Mouse (Mus musculus) CH12F3 (cell line): Measurements from ENCODE around the gene Ranbp2.

ENCODE experiments used
- in situ Hi-C: fragments of 300-500 bp; cut with MboI; formaldehyde crosslinking; loops from 2 replicates; pipeline ENCODE4 v1.14.3; 2020; ENCODE audit warnings: low sequenced_read_pairs

The Ranbp2 gene

GRCm38 (mm10) chr10:58446384-58447279 is at the start of gene Ranbp2:
Gene Ranbp2 (plus strand): TSS chr10:58446920.
- in situ Hi-C loops, result no loop called here

DNA sequence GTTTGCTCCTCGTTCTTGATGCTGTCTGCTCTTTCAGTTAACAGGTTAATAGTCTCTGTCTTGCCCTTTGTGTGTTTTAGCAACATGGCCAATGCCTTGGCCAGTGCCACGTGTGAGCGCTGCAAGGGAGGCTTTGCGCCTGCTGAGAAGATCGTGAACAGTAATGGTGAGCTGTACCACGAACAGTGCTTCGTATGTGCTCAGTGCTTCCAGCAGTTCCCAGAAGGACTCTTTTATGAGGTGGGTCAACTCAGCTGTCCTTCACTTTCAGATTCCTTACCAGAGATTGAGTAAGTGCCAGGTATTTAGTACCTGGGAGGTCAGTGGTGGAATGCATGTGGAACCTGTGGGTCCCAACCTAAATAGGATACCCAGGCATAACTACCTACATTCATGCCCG is 47.8 kb upstream of the Ranbp2 start:
- in situ Hi-C loops, result no loop called here

GRCm38 (mm10) chr10:58401838-58402237 is 44.9 kb upstream of the Ranbp2 start:
- in situ Hi-C loops, result no loop called here

DNA sequence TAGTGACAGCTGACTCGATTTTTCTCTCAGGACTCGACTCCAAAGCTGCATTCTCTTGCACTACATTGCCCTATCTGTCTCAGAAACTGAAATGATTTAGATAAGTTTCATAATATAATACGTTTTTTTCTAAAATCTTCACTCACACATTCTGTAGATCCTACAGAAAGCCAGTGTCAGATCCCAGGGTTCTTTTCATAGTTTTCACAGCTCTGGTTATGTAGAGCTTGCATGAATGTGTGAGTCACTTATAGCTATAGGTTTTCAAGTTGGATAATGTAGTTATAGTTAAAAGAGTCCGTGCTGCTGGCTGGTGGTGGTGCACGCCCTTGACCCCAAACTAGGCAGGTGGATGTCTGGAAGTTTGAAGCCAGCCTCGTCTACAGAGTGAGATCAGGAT is 42.1 kb upstream of the Ranbp2 start:
- in situ Hi-C loops, result no loop called here

DNA sequence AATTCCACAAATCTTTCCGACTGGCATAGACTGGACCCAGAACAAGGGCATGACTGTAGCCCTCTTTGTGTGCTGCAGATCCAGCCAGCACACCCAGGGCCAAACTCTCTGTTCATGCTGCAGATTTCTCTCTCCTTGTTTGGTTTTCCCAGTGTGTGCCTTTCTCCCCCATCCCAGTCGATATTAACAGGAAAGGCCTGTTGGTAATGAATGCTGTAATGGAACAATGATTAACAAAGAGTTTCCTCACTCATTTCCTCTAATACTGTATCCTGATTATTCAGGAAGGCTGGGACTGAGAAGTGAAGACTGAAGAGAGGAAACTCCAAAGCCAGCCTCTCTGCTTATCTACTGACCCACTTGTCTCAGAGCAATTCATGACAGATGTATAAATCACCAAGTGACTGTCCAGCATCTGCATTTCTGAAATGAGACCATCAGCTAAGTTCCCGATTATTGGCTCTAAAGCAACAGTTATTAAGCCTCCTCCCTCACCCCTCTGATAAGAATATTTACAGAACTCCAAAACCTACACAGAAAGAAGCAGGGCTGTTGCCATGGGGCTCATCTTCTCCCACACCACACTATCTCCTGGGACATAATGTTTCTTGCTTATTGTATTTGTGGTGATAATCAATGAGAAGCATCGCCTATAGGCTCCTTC is 41.3 kb upstream of the Ranbp2 start:
- in situ Hi-C loops, result no loop called here

DNA sequence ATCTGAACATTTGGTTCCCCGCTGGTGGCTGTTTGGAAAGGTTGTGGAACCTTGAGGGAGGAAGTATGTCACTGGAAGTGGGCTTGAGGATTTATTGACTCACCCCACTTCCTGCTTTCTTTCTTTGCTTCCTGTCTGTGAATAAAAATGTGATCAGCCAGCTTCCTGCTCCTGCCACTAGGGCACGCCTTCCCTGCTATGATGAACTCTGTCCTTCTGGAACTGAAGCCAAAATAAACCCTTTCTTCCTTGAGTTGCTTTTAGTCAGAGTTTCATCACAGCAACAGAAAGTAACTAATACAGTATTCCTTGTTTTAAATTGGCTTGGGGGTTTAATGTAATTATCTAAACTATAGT is 40.8 kb upstream of the Ranbp2 start:
- in situ Hi-C loops, result no loop called here

DNA sequence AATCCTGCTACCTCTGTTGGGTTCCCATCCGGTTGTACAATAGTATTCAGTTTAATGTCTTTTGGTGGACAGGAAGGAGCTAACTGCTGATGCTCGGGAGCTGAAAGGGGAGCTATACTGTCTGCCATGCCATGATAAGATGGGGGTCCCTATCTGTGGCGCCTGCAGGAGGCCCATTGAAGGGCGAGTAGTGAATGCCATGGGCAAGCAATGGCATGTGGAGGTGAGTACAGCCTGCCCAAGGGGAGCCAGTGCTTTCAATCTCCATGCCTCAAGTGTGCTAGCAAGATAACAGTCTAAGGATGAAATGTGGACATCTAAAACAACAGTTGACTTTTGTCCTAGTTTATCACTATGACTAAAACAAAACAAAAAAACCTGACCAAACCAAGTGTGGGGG is 34.4 kb upstream of the Ranbp2 start:
- in situ Hi-C loops, result no loop called here

- in situ Hi-C loops, result no loop called here
Observed at GRCm38 (mm10) chr10:58412852-58413251, 33.9 kb upstream of the Ranbp2 start.

DNA sequence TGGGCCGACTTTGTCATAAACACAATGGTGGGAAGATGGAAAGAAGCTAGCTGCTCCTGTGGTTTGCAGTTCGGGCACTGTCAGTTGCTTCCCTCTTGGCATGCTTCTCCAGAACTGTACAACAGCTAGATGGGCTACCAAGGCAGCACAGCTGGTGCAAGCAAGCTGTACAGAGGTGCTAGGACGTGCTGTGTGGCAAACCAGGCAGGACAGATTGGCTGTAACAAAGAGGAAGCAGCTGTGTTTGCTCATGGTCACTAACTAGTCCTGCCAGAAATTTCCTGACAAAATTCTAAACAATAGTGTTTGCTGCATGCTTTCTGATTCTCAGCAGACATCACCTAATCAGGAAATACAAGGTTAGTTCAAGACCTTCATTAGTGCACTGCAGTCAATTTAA is 30.0 kb upstream of the Ranbp2 start:
- in situ Hi-C loops, result no loop called here

DNA sequence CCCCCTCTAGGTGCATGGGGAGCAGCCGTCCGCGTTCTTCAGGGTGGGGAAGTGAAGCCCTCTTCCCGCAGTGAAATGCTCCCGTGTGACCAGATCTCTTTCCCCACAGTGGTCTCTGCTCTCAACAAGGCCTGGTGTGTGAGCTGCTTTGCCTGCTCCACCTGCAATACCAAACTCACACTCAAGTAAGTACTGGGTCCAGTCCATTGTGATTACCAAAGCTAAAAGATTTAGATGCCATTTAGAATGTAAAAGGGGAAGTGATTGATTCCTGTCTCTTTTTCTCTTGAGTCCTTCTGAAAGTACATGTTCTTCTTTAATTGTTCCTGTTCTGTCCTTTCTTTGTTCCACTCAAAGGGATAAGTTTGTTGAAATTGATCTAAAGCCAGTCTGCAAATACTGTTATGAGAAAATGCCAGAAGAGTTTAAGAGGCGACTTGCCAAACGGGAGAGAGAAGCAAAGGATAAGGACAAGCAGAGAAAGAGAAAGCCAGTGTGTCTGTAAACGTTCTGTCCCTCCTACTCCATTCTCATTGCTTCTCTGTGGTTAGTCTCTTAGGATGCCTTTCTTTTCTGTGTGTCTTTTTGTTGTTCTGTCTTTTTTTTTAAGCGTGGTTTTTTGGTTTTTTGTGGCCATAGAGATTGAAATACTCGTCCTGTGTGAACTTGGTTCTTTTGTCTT is 28.3 kb upstream of the Ranbp2 start:
- in situ Hi-C loops, result no loop called here

- in situ Hi-C loops, result no loop called here
Observed at GRCm38 (mm10) chr10:58427930-58428329, 18.8 kb upstream of the Ranbp2 start.

DNA sequence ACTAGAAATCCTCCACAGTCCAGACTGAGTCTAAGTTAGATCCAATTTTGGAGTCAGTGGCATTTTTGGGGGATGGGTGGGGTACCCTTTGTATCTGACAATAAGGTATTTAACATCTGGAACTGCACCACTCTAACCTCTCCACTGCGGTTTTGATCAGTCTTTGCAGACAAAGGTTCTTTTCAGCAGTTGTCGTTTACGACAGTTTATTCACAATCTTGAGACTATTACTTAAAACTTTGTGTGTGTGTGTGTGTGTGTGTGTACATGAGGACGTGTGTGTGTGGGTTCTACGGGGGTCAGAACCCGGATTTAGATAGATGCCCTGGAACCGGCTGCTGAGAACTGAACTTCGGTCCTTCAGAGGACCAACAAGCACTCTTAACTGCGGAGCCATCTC is 870 bp upstream of the Ranbp2 start:
- in situ Hi-C loops, result no loop called here

- in situ Hi-C loops, result no loop called here
Observed at GRCm38 (mm10) chr10:58447280-58447781, 611 bp downstream of the Ranbp2 start.

GRCm38 (mm10) chr10:58451575-58451974 is 4.9 kb downstream of the Ranbp2 start:
- in situ Hi-C loops, result no loop called here

DNA sequence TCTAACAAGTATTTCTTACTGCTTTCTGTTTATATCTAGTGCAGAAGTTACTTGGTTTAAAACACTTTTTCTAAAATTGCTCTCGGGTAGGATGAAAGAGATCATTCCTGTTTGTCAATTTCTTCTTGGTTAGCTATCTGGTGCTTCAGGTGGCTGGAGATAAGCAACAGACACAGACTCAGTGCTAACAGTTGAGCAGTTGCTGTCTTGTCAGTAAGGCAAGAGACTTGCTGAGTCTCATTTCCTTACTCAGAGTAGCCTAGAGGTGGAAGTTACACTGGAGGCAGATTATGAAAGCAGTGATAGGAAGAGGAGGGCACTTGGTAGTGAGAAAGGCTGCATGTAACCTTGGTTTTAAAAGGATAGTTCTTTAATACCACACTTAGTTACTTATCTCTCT is 5.5 kb downstream of the Ranbp2 start:
- in situ Hi-C loops, result no loop called here

DNA sequence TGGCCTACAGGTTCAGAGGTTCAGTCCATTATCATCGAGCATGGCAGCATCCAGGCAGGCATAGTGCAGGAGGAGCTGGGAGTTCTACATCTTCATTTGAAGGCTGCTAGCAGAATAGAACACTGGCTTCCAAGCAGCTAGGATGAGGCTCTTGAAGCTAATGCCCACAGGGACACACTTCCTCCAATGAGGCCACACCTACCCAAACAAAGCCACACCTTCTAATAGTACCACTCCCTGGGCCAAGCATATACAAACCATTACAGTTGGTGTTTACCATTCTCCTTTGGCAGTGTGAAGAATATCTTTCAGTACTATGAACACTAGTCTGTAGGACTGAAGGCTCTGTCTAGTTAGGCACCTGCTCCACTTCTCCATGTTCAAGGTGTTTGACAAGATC is 13.2 kb downstream of the Ranbp2 start:
- in situ Hi-C loops, result no loop called here

DNA sequence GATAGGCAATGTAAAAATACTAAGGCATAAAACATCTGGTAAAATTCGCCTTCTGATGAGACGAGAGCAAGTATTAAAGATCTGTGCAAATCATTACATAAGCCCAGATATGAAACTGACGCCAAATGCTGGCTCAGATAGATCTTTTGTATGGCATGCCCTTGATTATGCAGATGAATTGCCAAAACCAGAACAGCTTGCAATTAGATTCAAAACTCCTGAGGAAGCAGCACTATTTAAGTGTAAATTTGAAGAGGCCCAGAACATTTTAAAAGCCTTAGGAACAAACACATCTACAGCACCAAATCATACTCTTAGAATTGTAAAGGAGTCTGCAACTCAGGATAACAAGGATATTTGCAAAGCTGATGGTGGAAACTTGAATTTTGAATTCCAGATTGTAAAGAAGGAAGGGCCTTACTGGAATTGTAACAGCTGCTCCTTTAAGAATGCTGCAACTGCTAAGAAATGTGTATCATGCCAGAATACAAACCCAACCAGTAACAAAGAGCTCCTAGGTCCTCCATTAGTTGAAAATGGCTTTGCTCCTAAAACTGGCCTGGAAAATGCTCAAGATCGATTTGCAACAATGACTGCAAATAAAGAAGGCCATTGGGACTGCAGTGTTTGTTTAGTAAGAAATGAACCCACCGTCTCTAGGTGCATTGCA is 30.5 kb downstream of the Ranbp2 start:
- in situ Hi-C loops, result no loop called here

- in situ Hi-C loops, result no loop called here
Observed at GRCm38 (mm10) chr10:58478071-58478578, 31.4 kb downstream of the Ranbp2 start.

DNA sequence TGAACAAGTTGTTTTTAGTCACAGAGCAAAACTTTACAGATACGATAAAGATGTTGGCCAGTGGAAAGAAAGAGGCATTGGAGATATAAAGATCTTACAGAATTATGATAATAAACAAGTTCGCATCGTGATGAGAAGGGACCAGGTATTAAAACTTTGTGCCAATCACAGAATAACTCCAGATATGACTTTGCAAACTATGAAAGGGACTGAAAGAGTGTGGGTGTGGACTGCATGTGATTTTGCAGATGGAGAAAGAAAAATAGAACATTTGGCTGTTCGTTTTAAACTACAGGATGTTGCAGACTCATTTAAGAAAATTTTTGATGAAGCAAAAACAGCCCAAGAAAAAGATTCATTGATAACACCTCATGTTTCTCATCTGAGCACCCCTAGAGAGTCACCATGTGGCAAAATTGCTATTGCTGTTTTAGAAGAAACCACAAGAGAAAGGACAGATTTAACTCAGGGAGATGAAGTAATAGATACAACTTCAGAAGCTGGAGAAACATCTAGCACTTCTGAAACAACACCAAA is 33.3 kb downstream of the Ranbp2 start:
- in situ Hi-C loops, result no loop called here

DNA sequence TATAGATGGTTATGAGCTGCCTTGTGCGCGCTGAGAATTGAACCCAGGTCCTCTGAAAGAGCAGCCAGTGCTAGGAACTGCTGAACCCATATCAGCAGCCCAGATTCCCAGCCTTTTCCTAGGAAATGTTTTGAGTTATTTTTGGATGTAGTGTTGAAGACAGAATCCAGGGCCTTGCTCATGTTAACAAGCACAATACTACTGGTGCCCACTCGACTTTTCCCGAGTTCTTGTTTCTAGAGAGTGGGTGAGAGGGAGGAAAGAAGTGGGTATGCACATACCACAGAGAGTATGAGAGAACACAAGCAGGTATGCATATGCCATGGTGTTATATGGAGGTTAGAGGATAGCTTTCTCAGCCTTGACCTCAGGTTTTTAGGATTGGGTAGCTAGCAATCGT is 44.3 kb downstream of the Ranbp2 start:
- in situ Hi-C loops, result no loop called here

- in situ Hi-C loops, result no loop called here
Observed at GRCm38 (mm10) chr10:58495637-58496036, 48.9 kb downstream of the Ranbp2 start.
